Mouse (Mus musculus) myocyte (in vitro differentiated cells): ENCODE measurements at regions not wholly inside any gene's neighbourhood (a gene's known extent, or its start where the extent isn't known, plus 50 kb on each side); places are given as distances from the start of the nearest gene placed in this dataset.
"Not testable (repeated sequence)": the region's sequence is repeated elsewhere in the genome, so short reads cannot be mapped to it uniquely, and the experiment has no call there.

Experiments used
- H3K27me3 ChIP-seq: one replicate; pipeline ENCODE4 v1.6.1; 2011; ENCODE audit not compliant: control insufficient read depth, insufficient read depth, insufficient read length
- H3K36me3 ChIP-seq: one replicate; pipeline ENCODE4 v1.6.1; 2011; ENCODE audit not compliant: control insufficient read depth, insufficient read depth
- H3K4me2 ChIP-seq: one replicate; pipeline ENCODE4 v1.6.1; 2011; ENCODE audit warnings: low read depth, control low read depth
- H3K4me3 ChIP-seq: one replicate; pipeline ENCODE4 v1.5.1; 2011; ENCODE audit warnings: mild to moderate bottlenecking, control low read depth, moderate library complexity
- H3K79me2 ChIP-seq: one replicate; pipeline ENCODE4 v1.6.1; 2011; ENCODE audit not compliant: control insufficient read depth, insufficient read depth
- H3ac ChIP-seq: one replicate; pipeline ENCODE4 v1.6.1; 2011; ENCODE audit not compliant: control insufficient read depth, insufficient read length
- CEBPB ChIP-seq: IDR thresholded peaks from 2 replicates; pipeline ENCODE4 v1.6.1; 2011; ENCODE audit warnings: mild to moderate bottlenecking, moderate library complexity; ENCODE audit not compliant: poor library complexity, insufficient read depth, severe bottlenecking
- E2F4 ChIP-seq: IDR thresholded peaks from one replicate; pipeline ENCODE4 v1.6.1; 2011; ENCODE audit warnings: mild to moderate bottlenecking, control low read depth, moderate library complexity; ENCODE audit not compliant: insufficient read depth
- MAX ChIP-seq: IDR thresholded peaks from one replicate; pipeline ENCODE4 v1.6.1; 2011; ENCODE audit warnings: low read depth, mild to moderate bottlenecking, control low read depth
- MYOD1 ChIP-seq, 3 experiments: IDR thresholded peaks; one replicate each; pipeline ENCODE4 v1.6.1; 2011; ENCODE audit warnings: control low read depth in 2 of 3, low read depth in 2 of 3, mild to moderate bottlenecking in 2 of 3, moderate library complexity in 1 of 3; ENCODE audit not compliant: insufficient read length in 2 of 3, control insufficient read depth in 1 of 3
- MYOG ChIP-seq, 3 experiments: IDR thresholded peaks; one replicate each; pipeline ENCODE4 v1.6.1; 2011; ENCODE audit warnings: control low read depth in 2 of 3, low read depth in 2 of 3, mild to moderate bottlenecking in 2 of 3; ENCODE audit not compliant: insufficient read length in 2 of 3, control insufficient read depth in 1 of 3, insufficient read depth in 1 of 3
- POLR2A ChIP-seq: IDR thresholded peaks from one replicate; pipeline ENCODE4 v1.6.1; 2011; ENCODE audit warnings: low read depth, mild to moderate bottlenecking, control low read depth, moderate library complexity; ENCODE audit not compliant: insufficient read length
- POLR2AphosphoS2 ChIP-seq: IDR thresholded peaks from one replicate; pipeline ENCODE4 v1.6.1; 2011; ENCODE audit warnings: low read depth, control low read depth; ENCODE audit not compliant: insufficient read length
- REST ChIP-seq: IDR thresholded peaks from one replicate; pipeline ENCODE4 v1.6.1; 2011; ENCODE audit warnings: mild to moderate bottlenecking, control low read depth, moderate library complexity; ENCODE audit not compliant: insufficient read depth, insufficient read length
- SRF ChIP-seq: IDR thresholded peaks from one replicate; pipeline ENCODE4 v1.6.1; 2011; ENCODE audit warnings: low read depth; ENCODE audit not compliant: control insufficient read depth, insufficient read length
- TCF12 ChIP-seq: IDR thresholded peaks from one replicate; pipeline ENCODE4 v1.6.1; 2011; ENCODE audit warnings: mild to moderate bottlenecking, control low read depth; ENCODE audit not compliant: poor library complexity, insufficient read depth, severe bottlenecking
- TCF3 ChIP-seq: IDR thresholded peaks from one replicate; pipeline ENCODE4 v1.6.1; 2011; ENCODE audit warnings: low read depth, control low read depth; ENCODE audit not compliant: insufficient read length
- USF1 ChIP-seq: IDR thresholded peaks from one replicate; pipeline ENCODE4 v1.6.1; 2011; ENCODE audit warnings: low read depth, mild to moderate bottlenecking, control low read depth, moderate library complexity

DNA sequence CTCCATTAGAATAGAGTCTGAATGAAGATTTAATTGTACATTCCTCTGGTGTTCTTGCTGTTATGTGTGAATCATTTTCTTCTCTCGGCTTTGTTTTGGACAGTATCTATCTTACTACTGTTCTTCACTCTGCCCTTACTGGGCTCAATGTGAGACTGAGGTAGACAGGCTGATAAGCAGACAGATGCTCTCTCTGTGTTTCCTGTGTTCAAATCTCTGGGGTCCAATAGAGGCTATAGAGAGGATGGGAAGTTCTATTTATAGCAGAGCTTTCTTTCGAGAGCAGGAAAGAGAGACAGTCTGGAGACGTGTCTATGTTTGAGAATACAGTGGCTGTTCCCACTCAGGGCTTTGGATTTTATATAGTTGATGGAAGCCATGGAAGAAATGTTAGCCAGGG is 140.5 kb upstream of the Tet2 start:
- no peak overlapping the region for H3K4me2 ChIP-seq
- H3K4me3 ChIP-seq = no peak overlapping the region
- no peaks in the 10 kb centered on the region for H3K36me3 ChIP-seq
- no peaks in the 10 kb centered on the region for H3K79me2 ChIP-seq
- no peak for TF ChIP-seq CEBPB
- TF ChIP-seq POLR2A = no peak
- no peak for TF ChIP-seq MYOD1 (IDR thresholded peaks at IDR 0.05; ENCODE audit: control insufficient read depth in 1 of 3, insufficient read length in 2 of 3, low read depth in 2 of 3)
- TF ChIP-seq SRF = no peak
- TF ChIP-seq REST = no peak
- no peak for TF ChIP-seq MAX
- no peak for TF ChIP-seq POLR2AphosphoS2
- no peak for TF ChIP-seq E2F4
- no peak for TF ChIP-seq TCF12
- TF ChIP-seq MYOG (IDR thresholded peaks at IDR 0.05; ENCODE audit: control insufficient read depth in 1 of 3, insufficient read depth in 1 of 3, insufficient read length in 2 of 3, low read depth in 2 of 3) = no peak
- H3ac ChIP-seq = no peak overlapping the region
- no peaks in the 10 kb centered on the region for H3K27me3 ChIP-seq

DNA sequence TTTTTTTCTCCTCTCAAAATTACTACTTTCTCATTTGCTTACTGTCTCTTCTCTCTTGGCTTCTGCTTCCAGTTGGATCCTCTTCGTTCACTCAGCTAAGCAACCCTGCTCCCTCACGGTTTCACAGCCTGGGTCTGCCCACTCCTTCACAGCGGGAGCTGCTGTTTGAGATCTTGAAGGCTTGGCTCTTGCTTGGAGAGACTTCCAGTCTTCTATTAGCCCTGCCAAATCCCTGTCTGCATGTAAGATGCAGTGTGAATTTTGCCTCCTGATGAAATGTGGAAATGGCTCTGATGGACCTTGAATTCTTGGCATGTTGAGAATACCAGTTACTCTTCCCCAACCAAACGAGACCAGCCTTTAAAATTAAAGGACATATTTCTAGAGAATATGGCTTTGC is 149.1 kb upstream of the Tet2 start:
- no peaks in the 10 kb centered on the region for H3K79me2 ChIP-seq
- no peak overlapping the region for H3ac ChIP-seq
- H3K36me3 ChIP-seq = no peaks in the 10 kb centered on the region
- no peak overlapping the region for H3K4me2 ChIP-seq
- H3K27me3 ChIP-seq = no peaks in the 10 kb centered on the region
- H3K4me3 ChIP-seq = no peak overlapping the region
- TF ChIP-seq SRF (no peak), TCF3 (no peak), MYOG (IDR thresholded peaks at IDR 0.05; ENCODE audit: control insufficient read depth in 1 of 3, insufficient read depth in 1 of 3, insufficient read length in 2 of 3, low read depth in 2 of 3) (no peak), CEBPB (no peak), POLR2AphosphoS2 (no peak), POLR2A (no peak), TCF12 (no peak), REST (no peak), USF1 (no peak), MYOD1 (IDR thresholded peaks at IDR 0.05; ENCODE audit: control insufficient read depth in 1 of 3, insufficient read length in 2 of 3, low read depth in 2 of 3) (no peak), MAX (no peak), E2F4 (no peak)

DNA sequence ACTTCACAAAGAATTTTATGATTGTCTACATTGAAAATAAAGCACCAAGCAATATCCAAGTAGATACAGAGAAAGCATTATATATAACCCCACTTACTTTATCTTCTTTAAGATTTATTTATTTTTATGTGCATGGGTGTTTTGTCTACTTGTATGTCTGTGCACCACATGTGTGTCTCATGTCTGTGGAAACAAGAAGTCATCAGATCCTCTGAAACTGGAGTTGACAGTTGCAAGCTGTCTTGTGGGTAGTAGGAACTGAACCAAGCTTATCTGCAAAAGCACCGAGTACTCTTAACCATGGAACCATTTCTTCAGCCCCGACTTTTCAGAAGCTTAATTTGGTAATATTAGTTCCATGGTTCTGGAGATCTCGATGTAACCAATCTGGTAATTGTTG is 151.2 kb upstream of the Tet2 start:
- no peak for TF ChIP-seq REST
- TF ChIP-seq SRF = no peak
- no peak for TF ChIP-seq POLR2AphosphoS2
- no peak for TF ChIP-seq E2F4
- TF ChIP-seq USF1 = no peak
- no peak for TF ChIP-seq MYOD1 (IDR thresholded peaks at IDR 0.05; ENCODE audit: control insufficient read depth in 1 of 3, insufficient read length in 2 of 3, low read depth in 2 of 3)
- no peak for TF ChIP-seq MYOG (IDR thresholded peaks at IDR 0.05; ENCODE audit: control insufficient read depth in 1 of 3, insufficient read depth in 1 of 3, insufficient read length in 2 of 3, low read depth in 2 of 3)
- no peak for TF ChIP-seq TCF12
- TF ChIP-seq CEBPB = no peak
- no peak for TF ChIP-seq POLR2A
- no peak for TF ChIP-seq MAX
- TF ChIP-seq TCF3 = no peak
- Histone ChIP-seq H3K4me3 (no peak overlapping the region), H3K4me2 (no peak overlapping the region), H3K79me2 (no peaks in the 10 kb centered on the region), H3K36me3 (no peaks in the 10 kb centered on the region), H3K27me3 (no peaks in the 10 kb centered on the region), H3ac (no peak overlapping the region)

DNA sequence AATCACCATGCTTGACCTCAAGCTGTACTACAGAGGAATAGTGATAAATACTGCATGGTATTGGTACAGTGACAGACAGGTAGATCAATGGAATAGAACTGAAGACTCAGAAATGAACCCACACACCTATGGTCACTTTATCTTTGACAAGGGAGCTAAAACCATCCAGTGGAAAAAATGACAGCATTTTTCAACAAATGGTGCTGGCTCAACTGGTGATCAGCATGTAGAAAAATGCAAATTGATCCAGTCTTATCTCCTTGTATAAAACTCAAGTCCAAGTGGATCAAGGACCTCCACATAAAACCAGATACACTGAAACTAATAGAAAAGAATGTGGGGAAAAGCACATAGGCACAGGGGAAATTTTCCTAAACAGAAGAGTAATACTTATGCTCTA is 159.9 kb upstream of the Tet2 start:
- H3K36me3 ChIP-seq, H3ac ChIP-seq, H3K79me2 ChIP-seq, H3K27me3 ChIP-seq, H3K4me2 ChIP-seq, H3K4me3 ChIP-seq: not testable (repeated sequence)

DNA sequence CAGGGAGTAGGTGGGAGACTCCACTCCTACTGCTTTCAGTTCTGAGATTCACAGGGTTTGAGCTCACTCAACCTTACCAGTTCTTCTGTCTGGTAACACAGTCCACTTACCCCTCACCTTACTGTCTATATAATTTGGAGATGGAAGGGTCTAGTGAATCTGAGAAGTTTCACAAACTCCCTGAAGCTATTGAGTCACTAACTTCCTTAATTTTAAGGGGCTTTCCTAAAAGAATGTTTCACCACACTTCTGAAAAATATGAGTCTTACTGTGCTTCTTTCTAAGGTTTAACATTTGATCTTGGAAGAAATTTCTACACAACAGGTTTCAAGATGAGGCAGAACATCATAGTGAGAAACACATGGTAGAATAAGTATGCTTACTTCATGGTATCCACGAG is 166.6 kb upstream of the Tet2 start:
- Histone ChIP-seq H3K4me3 (no peak overlapping the region), H3K36me3 (no peaks in the 10 kb centered on the region), H3K27me3 (no peaks in the 10 kb centered on the region), H3ac (no peak overlapping the region), H3K4me2 (no peak overlapping the region), H3K79me2 (no peaks in the 10 kb centered on the region)
- no peak for TF ChIP-seq MAX
- no peak for TF ChIP-seq E2F4
- no peak for TF ChIP-seq TCF3
- TF ChIP-seq SRF = no peak
- no peak for TF ChIP-seq CEBPB
